Mouse (Mus musculus): ENCODE data around the gene Crlf2. TPM values are rescaled to one million over a fixed set of nuclear protein-coding genes. Genes with fewer than 3 reads are reported as not detected.
A peak's percentile ranks its signal among the peaks of the same experiment; 100 is the strongest.

Crlf2 gene
- total RNA-seq (2021), result 10 to 100 TPM; 34.5 to 41.9 TPM
- long read RNA-seq, experiment 1, transcript Crlf2-203 (8 exons, 1,405 nt), result minor isoform, 8 of 55 reads
- long read RNA-seq, experiment 1, transcript Crlf2-201 (8 exons, 1,323 nt), result major isoform, 25 of 55 reads
- long read RNA-seq, experiment 1, partial matches to known transcripts, result 7 of 55 reads
- long read RNA-seq, experiment 1, other reads (novel, unspliced or antisense), result 15 of 55 reads
- long read RNA-seq, experiment 2, transcript Crlf2-201 (8 exons, 1,323 nt), result major isoform, 11 of 28 reads
- long read RNA-seq, experiment 2, transcript Crlf2-203 (8 exons, 1,405 nt), result minor isoform, 7 of 28 reads
- long read RNA-seq, experiment 2, partial matches to known transcripts, result 5 of 28 reads
- long read RNA-seq, experiment 2, other reads (novel, unspliced or antisense), result 5 of 28 reads

DNA sequence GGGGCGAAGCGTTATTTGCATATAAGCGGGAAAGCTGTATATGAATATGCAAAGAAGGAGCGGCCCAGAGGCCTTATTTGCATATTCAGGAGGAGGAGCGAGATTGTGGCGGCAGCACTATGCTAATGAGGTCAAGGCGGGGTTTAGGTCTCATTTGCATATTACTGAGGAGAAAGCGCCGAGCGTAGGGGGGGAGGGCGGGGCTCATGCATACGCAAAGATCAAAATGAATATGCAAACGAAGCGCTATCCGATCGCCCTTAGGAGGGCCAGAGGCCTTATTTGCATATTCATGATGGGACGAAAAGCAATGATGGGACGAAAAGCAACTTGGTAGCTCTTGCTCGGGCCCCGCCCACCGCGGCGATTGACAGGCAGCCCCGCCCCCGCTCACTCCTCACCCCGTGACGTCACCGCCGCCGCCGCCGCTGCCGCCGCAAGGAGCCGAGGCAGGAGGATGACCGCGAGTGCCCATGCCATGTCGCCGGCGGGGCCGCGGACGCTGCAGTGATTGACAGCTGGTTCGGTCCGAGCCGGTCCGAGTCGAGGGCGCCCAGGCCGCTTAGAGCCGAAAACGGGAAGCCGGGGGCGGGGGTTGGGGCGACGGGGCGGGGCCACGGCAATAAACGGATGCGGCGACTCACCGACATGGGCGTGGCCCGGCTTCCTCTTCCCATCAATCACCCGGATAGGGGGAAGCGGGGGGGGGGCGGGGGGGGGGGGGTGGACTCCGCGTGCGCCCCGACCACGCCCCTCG is at the start of gene Crlf2:
Gene Crlf2, minus strand, starts transcription at position 590 of the 757 bp plus-strand sequence.
- peak; percentile 93 to 96 for DNase-seq

DNA sequence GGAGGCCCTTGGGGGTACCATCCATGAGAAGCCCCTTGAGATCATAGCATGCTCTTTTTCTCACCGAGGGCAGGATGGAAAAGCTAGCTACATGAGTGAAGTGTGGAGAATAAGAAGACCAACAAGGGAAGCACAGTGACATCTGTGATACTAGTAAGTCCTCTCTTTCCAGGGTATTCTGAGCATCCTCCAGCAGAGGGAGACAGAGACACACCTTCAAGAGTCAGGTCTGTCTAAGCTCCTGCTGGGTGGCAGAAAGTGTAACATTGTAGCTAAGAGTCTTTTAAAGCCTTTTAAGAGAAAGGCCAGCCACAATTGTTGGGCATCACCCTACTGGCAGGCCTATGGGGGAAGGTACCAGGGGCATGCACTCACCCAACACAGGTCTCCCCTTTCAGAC is 43.8 kb upstream of the Crlf2 start:
- peak in 1 of 2 experiments; percentile 52 for DNase-seq

DNA sequence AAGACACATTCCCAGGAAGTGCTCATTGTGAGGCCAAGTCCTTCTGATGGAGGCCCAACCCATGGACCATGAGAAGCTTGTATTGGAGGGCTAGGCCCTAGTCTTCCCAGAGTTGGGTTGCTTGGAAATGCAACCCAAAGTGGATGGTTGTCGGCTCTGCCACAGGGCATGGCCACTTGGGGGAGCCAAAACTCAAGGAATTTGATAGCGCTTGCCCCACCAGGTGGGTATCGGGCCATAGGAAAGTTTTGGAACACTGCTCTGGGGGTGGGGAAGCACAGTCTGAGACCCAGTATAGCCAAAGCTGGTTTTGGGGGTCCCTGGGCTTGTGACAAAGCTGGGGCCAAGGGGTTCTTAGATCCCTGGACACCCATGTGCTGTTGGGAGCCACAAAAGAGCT is 42.3 kb upstream of the Crlf2 start:
- DNase-seq, result peak; percentile 26 to 63

DNA sequence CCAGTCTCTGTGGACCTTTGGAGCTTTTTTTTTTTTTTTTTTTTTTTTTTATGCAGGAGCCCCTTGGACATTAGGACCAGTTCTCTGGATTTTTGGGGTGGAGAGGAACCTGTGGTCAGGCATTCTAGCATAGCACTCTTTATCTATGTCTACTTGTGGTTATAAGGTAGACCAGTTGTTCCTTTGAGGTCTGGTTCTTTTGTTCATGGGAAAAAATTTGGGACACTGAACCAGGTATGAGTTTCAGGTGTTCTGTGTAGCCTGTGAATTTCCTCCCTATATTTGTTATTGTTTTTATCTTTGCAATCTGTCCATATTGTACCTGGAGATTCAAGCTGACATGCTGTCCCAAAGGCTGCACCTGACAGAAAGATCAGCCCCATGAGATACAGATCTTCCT is 40.1 kb upstream of the Crlf2 start:
- no peak for DNase-seq

DNA sequence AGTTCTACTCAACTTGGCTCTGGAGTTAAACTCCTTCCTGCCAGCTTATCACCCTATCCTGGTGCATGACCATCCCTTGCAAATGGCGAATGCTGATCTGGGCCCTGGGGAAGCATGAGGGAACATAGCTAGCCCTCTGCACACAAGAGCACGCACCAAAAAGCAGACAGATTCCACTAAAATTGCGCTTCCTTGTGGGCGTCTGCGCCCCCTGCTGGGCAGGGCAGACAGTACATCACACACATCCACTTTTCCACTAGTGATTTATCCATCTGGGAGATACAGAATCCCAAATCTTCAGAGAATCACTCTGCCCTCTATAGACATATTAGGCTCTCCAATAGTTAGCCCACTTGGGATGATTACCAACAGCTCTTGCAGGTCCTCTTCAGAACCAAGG is 37.9 kb upstream of the Crlf2 start:
- peak; percentile 50 to 59 for DNase-seq

DNA sequence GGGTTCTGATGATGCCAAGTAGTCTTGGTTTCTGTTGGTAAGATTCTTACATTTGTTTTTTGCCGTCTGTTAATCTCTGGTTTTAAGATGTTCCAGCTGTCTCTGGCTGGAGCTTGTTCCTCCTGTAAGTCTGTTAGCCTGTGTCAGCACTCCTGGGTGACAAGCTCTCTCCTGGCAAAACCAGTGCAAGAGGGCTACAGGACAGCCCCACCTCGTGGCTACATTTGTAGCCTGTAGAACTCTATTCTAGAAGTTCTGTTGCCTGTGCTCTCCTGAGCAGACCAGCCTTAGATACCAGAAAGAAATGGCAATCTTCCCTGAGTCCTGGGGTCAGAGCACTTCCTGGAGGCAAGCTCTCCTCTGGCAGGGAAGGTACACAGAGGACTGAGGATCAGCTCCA is 4.0 kb upstream of the Crlf2 start:
- DNase-seq, result no peak

DNA sequence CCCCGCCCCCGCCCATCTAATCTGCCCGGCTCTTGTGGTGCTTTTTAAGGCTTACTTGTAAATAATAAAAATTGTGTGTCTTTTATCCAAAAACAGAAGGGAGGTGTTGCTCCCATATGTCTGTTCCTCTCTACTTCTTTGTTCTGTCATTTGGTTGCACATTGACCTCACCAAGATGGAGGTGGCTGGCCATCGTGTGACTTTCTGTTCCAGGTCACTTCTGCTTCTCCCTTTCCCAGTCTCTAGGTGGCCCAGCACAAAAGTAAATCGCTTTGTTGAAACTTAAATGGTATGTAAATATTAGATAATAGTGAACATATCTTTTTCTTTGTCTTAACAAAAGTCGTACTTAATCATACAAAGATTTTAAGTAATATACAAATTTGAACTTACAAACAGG is 398 bp upstream of the Crlf2 start:
- DNase-seq, result no peak

DNA sequence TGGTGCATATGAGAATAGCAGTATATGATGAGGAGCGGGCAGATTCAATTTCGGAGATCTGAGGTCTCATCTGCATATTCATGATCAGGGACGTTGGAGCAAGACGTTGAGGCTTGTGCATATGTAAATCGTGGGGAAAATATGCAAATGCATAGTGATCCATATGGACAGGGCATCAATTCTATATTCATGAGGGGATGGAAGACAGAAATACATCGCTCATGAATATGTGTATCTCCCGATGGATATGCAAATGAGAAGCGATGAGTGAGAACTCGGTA is 730 bp downstream of the Crlf2 start:
- no peak for DNase-seq

DNA sequence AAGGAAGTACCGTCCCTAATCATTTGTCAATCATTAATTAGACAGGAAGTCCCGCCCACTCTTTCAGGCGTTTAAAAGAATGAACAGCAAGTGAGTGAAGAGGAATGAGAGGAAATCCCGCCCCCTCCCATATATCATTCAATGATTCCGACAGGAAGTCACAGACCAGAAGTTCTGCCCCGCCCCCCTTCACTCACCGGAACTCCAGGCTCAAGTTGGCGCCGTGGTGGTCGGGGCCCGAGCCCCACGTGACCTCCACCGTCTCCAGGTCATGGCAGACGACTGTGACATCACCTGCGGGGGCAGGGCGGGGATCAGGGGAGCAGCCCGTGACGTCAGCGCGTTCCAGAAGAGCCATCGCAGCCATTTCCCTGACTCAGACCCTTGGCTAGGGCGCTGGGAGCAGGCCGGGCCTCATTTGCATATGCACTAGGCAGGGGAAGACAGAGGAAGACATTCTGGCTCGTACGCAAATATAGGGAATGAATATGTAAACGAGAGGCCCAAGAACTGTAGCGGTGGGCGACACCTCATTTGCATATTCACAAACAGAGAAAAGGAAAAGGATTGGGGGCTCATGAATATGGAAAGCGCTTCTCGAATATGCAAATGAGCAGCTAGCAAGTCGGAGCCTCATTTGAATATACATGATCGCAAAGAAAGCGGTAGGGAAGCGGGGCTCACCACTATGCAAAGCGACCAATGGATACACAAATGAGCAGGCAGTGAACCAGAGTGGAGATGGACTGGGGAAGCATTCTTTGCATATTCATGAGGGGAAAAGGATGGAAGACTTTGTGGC is 1.3 kb downstream of the Crlf2 start:
- peak; percentile 96 to 98 for DNase-seq

DNA sequence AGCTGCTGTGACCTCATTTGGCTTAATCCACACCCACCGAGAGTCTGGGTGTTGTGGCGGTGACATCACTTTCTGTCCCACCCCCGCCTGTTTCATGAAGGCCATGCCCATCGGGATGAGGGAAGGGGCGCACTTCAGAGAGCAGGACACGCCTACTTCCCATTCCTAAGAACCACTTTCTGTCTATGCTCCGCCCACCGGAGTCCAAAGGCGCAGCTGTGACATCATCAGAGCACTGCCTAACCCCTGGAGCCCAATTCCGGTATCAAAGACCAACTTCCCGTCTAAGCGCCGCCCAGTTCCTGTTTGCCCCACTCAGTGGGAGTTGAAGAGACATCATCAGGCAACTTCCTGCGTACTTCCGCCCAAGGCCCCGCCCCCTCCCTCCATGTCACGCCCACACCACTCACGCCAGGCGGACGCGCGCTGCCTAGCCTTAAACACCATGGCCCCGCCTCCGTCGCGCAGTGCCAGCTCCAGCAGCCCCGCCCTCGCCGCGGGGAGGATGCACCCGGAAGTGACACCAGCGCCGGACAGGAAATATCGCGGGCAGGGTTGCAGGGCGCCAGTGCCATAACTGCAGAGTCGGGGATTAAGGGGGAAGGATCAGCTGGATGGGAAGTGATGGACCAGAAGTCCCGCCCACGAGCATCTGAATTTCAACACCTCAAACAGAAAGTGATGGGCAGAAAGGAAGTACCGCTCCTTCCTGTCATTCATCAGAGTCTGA is 2.0 kb downstream of the Crlf2 start:
- DNase-seq, result peak; percentile 90 to 94

DNA sequence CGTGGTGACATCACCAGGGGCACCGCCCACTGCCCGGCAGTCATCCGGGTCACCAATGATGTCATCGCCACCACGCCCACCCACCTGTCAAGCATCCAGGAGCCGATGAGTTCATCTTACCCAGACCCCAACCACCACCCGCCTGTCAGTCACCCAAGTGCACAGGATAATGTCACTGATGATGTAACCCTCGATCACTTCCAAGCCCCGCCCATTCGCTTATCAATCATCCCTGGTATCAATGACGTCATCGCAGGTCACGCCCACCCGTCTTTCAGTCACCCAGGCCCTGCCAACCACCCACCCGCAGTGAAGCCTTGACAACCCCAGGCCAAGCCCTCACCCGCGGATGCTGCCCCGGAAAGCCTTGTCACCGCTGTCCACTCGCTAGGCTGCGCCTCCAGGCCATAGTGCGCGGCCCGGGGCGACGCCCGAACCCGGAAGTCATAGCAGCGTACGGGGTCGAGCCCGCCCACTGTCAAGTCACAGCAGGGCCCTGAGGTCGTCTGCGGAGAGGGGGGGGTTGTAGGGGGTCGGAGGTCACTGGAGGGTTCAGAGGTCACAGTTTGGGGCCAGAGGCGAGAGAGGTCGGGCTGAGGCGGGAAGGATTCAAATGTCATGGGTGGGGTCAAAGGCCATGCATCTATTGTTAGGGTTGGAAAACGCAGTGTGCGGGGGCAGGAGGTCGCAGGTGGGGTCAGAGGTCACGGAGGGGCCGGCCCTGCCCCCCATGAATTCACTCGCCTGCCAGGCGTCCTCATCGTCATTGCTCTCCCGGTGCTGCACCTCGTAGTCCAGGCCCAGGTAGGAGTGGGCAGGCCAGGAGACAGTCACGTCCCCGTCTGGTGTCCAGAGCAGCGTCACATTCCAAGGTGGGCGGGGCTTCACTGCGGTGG is 2.9 kb downstream of the Crlf2 start:
- DNase-seq, result peak in 1 of 2 experiments; percentile 19

DNA sequence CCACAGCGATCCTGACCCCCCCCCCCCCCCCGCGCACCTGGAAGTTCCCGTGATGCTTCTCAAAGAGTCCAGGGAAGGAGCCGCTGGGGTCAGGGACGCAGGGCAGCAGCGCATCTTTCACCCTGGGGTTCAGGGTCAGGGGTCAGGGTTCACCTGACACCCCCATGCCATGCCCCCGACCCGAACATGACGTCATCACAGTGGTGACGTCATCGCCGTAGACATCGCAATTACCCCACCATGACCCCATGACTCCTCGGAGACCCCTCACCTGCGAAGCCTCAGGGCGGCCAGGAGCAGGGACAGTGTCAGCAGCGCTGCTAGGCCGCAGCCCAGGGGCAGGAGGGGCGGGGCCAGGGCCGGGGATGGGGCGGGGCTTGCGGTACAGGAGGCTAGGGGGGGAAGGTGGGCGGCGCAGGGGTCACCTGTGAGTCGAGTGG is 3.5 kb downstream of the Crlf2 start:
- no peak for DNase-seq

DNA sequence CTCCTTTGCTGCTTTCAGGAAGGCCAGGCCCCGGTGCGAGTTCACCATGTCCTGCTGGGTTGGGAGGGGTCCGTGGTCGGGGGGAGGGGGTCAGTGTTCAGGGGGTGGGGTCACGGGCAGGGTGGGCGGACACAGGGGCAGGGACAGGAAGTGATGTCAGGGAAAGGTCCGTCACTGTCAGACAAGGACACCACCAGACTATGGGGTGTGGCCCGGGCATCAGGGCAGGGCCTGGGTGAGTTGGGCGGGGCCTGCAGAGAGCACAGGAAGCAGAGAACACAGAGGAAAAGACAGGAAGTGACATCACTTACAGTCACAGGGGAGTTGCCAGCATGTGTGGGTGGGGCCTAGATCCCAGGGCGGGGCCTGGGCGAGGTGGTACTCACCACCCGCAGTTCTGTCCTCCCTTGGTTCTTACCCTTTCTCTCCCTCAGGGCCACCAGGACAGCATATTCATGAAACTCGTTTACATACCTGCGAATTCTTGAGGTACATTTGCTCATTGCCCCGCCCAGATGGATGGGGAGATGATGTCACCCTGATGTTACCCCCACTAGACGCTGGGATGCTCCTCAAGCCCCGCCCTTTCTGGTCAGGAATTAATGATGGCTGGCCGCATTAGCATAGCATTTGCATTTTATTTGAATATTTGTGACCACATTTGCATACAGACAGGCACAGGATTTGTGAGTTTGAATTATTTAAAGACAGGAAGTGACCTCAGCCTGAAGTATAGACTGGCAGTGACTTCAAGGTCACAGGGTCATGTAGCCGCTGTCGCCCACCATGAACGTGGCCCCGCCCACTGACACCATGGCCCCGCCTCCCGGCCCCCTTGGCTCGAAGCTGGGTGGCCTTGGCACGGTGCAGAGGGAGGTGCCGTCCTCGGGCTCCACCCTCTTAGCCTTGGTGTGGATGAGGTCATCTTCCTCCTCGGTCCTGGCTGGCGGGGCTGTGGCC is 4.4 kb downstream of the Crlf2 start:
- no peak for DNase-seq

DNA sequence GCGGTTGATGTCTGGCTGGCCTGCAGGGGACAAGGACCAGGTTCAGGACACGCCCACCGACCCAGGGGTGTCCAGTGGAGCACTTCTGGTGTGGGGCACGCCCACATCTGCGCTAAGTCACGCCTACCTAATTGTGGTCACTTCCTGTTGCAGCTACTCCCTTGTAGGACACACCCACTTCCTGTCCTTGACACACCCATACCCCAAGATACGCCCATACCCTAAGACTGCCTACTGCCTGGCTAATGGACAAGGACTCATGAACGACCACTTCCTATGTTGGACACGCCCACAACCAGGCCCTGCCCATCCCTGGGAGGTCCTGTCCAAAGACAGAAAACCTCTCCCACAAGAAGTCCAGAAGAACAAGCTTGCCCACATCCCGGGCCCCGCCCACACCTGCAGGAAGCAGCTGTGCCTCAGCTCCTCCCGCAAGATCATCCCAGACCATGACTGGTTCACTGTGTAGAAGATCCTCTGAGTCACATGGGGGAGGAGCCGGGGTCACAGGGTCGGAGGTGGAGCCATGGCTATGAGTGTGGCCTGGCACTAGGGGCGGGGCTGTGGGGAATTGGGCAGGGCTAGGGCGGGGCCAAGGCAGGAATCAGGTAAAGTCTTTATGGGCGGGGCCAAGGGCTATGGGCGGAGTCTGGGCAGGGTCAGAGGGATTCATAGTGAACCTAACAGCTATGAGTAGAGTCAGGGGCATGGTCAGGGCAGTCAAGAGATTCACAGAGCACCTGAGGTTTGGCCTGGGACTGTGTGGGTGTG is 5.4 kb downstream of the Crlf2 start:
- DNase-seq, result no peak

DNA sequence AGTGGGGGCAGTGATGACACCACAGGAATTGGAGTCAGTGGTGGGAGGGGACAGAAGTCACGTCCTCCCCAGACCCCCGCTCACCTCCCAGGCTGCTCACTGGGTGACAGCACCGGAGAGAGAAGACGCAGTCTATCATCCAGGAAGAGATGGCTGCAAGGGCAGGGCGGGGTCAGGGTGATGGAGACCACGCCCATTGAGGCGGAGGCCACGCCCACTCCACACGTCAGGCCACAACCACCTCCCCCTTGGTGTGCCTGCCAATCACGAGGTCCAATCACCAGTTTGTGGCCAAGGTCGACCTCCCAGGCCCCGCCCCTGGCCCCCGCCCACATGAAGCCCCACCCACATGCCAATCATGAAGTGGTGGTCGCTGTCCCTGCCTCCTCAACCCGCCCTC is 6.3 kb downstream of the Crlf2 start:
- no peak for DNase-seq

DNA sequence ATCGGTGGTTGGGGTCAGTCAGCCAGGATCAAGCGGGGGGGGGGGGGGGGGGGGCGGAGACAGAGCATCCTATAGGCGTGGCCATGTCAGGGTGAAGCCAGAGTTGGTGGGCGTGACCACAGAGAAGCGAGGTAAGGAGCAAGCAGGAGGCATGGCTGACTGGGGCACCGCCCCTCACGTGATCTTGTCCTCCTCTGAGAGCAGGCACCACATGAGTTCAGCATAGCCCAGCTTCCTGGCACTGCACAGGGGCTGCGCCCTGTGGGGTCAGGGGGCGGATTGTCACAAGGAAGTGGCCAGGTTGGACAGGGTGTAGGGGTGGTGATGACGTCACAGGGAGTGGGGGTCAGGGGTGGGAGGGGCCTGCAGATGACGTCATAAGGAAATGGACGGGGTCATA is 6.7 kb downstream of the Crlf2 start:
- DNase-seq, result no peak

DNA sequence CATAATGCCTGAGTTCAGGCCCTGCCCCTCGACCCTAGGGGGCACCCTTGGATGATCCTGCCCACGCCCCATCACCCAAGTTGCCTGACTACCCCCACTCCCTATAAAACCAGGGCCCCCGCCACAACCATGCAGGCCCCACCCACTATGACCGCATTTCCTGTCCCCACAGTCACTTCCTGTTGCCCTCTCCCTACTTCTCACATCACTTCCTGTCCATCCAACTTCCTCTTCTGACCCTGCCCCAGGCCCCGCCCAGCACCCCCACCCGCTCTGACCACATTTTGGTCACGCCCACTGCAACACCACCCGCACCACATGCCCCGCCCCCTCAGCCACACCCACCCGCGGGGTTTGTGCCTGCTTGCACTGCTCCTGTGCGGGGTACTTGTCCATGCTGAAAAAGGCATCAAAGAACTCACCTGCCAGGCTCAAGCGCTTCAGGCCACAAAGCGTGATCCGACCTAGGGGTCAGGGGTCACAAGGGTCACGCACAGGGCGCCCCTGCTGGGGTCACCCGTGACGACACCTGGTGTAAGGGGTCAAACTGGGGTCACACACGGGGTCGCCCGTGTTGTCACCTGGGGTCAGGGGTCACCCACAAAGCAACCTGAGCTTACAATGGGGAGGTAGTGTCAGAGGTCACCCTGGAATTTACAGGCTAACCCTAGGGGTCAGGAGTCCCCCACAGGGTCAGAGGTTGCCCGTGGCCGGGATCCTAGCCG is 7.6 kb downstream of the Crlf2 start:
- no peak for DNase-seq

DNA sequence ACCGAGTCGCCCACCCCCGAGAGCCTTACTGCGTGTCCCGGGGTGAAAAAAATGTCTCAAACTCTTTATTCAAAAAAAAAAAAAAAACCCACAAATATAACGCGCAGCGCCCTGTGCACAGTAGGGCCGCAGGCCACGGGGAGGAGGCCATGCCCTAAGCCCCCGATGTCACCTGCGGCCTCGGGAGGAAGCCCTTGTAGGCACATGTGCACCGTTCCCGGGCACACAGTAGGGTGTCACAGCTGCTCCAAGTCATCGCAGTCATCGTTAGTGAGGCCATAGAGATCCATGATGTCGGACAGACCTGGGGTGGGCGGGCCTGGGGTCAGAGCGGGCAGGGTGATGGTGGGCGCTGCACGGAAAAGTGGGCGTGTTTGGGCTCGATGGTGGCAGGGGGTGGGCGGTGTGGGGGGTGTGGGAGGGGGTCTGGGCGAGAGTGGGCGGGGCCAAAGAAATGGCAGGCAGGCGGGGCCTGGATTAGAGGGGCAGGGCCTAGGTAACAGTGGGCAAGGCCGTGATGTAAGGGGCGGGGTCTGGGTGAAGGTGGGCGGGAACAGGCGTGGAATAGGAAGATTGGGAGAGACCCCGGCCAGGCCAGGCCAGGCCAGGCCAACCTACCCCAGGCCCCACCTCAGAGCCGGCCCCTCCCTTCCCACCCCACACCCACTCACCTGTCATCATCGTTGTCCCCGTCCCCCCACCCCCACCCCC is 8.4 kb downstream of the Crlf2 start:
- no peak for DNase-seq
